Mouse (Mus musculus): ENCODE measurements around the gene Hebp1.

DNA sequence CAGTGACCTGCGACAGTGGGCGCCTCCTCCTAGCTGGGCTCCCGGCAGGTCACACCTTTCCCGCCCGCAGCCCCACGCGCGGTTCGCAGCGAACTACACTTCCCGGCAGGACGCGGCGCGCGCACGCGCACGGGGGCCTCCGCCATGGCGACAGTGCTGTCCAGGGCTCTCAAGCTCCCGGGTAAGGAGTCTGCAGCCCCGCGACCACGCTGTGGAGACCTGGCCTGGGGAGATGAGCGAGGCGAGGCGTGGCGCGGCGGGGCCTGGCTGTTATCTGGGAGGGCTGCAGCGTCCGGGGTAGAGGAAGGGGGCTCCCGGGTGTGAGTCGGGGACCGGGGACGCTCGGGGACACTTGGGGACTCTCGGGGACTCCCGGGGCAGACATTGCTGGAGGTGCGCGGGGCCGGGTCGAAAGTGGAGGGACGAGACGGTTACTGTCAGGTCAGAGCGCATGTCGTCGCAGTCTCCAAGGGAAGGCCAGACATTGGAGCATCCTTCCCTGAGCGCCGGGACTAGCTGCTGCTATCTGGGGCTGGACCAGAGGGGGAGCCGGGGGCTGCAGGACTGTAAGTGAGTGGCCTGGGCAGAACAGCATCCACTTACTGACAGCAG lies at the start of gene Hebp1, which contains the start of gene Fam234b:
- no peak for TF ChIP-seq CTCF (IDR thresholded peaks at IDR 0.05; ENCODE audit: extremely low read depth, insufficient read depth, insufficient read length, insufficient replicate concordance)
- no peak for TF ChIP-seq POLR2A (IDR thresholded peaks at IDR 0.05; ENCODE audit: low read depth, low read length)

Measured in spleen, adult 2 months (tissue).